Mouse (Mus musculus) spleen, postnatal 0 days (tissue): ENCODE measurements around the gene Crkl. TPM values are rescaled to one million over a fixed set of nuclear protein-coding genes. Genes with fewer than 3 reads are reported as not detected.

Experiments
- polyA plus RNA-seq: library from polyadenylated mRNA; unstranded; fragments of >200 nt; fragmentation: Nextera tagmentation; extraction: Ambion mirVana; gene quantifications from 2 replicates; pipeline ENCODE4 v1.2.1, GENCODE M21; 2015

The Crkl gene
- 26.2 and 31.2 TPM in 2 replicates for polyA plus RNA-seq

DNA sequence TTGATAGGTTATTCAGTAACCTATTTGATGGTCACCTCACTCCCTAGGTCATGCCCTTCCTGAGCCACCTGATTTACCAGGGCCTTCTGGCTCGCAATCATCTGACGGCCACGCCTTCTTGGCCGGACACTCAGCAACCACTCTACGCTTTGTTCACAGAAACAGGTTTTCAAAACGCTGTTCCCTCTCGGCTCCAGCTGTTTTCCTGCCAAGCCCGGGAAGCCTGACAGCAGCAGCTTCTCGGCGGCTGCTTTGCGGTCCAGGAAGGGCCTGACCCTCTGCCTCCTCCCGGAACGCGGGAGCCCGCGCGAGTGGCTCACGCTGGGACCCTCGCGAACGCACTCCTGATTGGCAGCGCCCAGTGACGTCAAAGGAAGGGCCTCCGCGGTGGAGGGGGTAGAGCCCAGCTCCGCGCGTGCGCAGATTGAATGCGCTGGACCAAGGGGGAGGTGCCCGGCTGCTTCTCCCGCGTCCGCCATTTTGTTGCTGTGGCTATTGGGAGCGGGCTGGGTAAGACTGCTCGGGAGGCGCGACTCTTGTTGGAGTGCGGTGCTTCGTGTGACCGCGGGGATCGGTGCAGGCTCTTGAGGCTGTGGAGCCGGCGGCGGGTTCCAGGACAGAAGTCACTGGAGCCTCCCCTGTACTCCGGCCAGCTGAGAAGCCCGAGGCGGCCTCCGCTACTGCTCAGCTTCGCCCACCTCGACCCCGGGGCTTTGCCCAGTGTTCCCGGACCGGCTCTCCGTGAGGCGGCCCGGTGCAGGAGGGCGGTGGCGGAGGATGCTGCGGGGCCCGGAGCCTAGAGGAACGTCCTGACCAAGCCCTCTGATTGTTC is at the start of gene Crkl:
Crkl (plus strand) TSS at position 447 of the 832 bp plus-strand sequence.

GRCm38 (mm10) chr16:17405736-17406443 is 45.9 kb upstream of the Crkl start, which contains the start of the genes Snap29 and Pi4ka:
Gene Snap29, plus strand, starts transcription at chr16:17405986.
Gene Pi4ka, minus strand, starts transcription at chr16:17406314.

DNA sequence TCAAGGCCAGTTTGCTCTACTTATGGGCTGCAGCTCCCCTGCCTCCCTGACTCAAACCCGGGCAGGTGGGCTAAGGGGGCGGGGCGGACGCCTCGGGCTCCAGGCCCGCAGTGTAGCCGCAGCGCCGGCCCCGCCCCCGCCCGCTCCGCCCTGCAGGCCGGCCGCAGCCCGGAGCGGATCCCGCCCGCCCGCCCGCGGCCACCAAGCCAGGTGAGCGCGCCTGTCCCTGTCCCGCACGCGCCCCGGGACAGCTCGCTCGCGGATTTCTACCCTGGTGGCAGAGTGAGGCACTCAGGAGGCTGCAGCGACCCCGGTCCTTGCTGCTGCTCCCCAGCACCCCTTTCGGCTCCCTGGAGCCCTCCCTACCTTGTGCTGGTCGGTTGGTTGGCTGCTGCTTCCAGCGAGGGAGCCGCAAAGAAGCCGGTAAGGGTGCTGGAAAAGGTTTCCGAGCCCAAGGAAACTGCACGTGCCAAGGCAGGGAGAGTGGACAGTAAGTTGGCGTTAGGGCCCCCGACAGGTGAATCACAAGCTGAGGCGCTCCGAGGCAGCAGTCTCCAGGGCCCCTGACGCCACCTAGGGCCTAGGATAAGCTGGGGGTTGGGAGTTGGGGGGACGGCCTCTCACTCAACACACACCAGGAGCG is 37.8 kb downstream of the Crkl start, which contains the start of gene Aifm3:
Aifm3 (plus strand) TSS at position 143 of the 643 bp plus-strand sequence.

DNA sequence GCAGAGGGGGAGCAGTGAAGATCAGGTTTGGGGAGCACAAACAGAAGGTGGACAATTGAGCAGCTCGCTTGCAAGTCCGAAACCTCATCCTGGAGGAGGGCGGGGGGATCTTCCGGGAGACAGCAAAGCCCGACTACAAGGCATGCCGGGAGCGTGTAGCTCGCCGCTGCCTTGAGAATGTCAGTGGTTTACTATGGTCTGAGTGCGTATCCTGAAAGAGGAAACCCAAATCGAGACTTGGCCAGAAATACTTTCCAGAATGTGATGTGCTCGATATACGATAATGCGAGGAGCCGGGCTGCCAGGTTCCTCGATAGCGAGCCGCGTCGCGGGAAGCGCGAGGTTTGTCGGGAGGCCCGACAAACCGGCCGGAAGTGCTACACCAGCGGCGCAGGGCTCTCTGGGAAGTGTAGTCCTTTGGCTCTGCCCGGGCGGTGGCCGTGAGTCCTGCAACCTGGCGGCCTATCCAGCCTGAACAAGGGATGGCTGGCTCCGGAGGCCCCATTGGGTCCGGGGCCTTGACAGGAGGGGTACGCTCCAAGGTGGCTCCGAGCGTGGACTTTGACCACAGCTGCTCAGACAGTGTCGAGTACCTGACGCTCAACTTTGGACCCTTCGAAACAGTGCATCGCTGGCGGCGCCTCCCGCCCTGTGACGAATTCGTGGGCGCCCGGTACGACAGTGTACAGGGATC is 56.9 kb downstream of the Crkl start, which contains the start of gene Lztr1:
Lztr1 (plus strand) TSS at position 143 of the 694 bp plus-strand sequence.

GRCm38 (mm10) chr16:17530640-17531288 is 79.0 kb downstream of the Crkl start, which contains the start of gene Thap7:
Gene Thap7, minus strand, starts transcription at chr16:17531136.

Other genes with a start within 250 kb of the Crkl start
- 223 and 235 TPM in 2 replicates for gene Ube2l3, start 249.3 kb upstream of the Crkl start, polyA plus RNA-seq
- 0.07 and 0.11 TPM in 2 replicates for gene Rimbp3, start 243.4 kb upstream of the Crkl start, polyA plus RNA-seq
- 0.69 and 0.85 TPM in 2 replicates for gene Hic2, start 218.4 kb upstream of the Crkl start, polyA plus RNA-seq
- 5.3 and 6.3 TPM in 2 replicates for gene Tmem191c, start 175.9 kb upstream of the Crkl start, polyA plus RNA-seq
- 0.20 and 0.22 TPM in 2 replicates for gene Serpind1, start 120.6 kb upstream of the Crkl start, polyA plus RNA-seq
- gene Snap29, start 46.0 kb upstream of the Crkl start, polyA plus RNA-seq = 8.5 and 10.5 TPM in 2 replicates
- 16.3 and 16.5 TPM in 2 replicates for gene Pi4ka, start 45.7 kb upstream of the Crkl start, polyA plus RNA-seq
- gene Aifm3, start 37.6 kb downstream of the Crkl start, polyA plus RNA-seq = 0.10 TPM in 1 of 2 replicates, not detected in the other
- gene Lztr1, start 56.7 kb downstream of the Crkl start, polyA plus RNA-seq = 29.0 and 30.3 TPM in 2 replicates
- 38.8 and 39.1 TPM in 2 replicates for gene Thap7, start 79.1 kb downstream of the Crkl start, polyA plus RNA-seq
- gene Lrrc74b, start 109.3 kb downstream of the Crkl start, polyA plus RNA-seq = 0.12 and 0.36 TPM in 2 replicates
- gene P2rx6, start 109.9 kb downstream of the Crkl start, polyA plus RNA-seq = 0.31 and 0.46 TPM in 2 replicates
- gene Slc7a4, start 131.2 kb downstream of the Crkl start, polyA plus RNA-seq = 6.8 and 7.6 TPM in 2 replicates
- 19.3 and 19.6 TPM in 2 replicates for gene Smpd4, start 167.4 kb downstream of the Crkl start, polyA plus RNA-seq
- 17.1 and 17.8 TPM in 2 replicates for gene Ccdc74a, start 194.5 kb downstream of the Crkl start, polyA plus RNA-seq